Mouse (Mus musculus) layer of hippocampus, adult 18-20 months (tissue): ENCODE measurements around the gene Ctnnbip1. TPM values are rescaled to one million over a fixed set of nuclear protein-coding genes. Genes with fewer than 3 reads are reported as not detected.

ENCODE experiments used
- DNase-seq, 2 experiments: peaks; one replicate each; pipeline ENCODE4 v3.0.0; 2022; ENCODE audit warnings: low spot score in 2 of 2
- total RNA-seq, 2 experiments: library from RNA; stranded (reverse); gene quantifications; 2 replicates each; pipeline ENCODE4 v1.2.3; 2021

Gene Ctnnbip1
- total RNA-seq, 2 experiments from 2014 or later, result 29.6 to 33.4 TPM

DNA sequence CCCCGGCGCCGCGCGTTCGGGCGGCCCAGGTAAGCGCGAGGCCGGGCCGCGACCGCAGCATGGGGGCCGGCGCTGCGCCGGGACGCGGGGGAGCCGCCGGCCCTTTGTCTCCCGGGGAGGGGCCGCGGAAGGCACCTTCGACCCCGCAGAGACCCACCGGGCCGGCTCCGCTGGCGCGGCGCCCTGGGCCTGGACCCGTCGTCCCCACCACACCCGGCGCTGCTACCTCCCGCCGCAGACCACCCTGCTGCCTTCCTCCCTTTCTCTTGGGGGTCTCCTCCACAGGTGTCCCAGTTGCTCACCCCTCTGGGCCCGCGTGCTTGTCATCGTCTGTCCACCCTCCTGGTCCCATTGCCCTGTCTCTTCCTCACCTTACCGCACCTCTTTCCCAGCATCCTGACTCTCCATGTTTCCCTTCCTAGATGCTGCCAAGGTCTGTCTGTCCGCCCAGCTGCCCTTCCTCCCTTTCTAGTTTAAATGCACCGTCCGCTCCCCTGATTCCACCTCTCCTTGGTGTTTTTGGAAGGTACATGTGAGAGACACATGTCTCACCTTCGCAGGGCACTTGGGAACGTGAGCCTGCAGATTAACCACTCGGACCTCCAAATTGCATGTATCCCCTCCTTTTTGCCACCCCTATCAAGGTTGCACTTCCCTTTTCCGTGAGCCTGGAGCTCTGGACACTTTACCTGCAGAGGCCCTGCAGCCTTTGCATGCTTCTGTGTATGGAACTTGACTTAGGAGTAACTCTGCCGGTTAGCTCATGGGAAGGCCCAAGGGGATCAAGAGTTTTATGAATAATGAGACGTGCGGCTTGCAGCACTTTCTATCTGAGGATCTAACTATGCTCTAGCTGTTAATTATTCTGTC lies 550 bp downstream of the Ctnnbip1 start:
- no peak for DNase-seq

DNA sequence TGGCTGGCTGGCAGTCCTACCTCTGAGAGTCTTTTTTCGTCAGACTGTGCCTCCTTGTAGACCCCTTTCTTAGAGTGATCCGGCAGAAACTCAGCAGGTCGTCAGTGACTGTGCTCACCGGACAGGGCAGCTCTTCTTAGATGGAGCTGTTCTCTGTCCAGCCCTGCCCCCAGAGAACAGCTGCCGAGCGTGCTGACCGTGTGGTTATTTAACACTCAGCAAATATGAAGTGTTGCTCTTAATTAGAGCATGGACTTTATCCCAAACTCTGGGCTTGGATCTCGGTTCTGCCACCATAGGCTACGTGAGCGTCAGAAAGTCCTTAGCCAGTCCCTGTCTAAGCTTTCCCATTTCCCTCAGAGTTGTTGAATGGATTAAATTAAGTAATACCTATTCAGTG lies 3.2 kb downstream of the Ctnnbip1 start:
- DNase-seq, result no peak

DNA sequence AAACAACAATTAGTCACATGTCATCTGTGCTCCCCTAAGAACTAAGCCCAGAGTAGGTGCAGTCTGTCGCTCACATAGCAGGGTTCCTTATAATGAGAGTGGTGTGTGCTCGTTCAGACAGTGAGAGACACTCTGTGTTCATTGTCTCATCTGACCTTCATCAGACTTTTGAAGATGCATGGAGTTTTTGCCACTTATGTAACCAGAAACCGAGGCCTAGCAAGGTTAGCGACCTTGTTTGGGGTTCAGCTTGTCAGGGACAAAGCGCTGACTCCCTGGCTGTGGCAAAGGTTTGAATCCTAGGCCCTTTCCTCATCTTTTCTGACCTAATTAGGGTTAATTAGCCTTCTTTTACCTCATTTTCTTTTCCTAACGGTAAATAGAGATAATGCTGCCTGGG lies 5.9 kb downstream of the Ctnnbip1 start:
- DNase-seq, result no peak

GRCm38 (mm10) chr4:149525170-149525569 lies 7.1 kb downstream of the Ctnnbip1 start:
- no peak for DNase-seq

DNA sequence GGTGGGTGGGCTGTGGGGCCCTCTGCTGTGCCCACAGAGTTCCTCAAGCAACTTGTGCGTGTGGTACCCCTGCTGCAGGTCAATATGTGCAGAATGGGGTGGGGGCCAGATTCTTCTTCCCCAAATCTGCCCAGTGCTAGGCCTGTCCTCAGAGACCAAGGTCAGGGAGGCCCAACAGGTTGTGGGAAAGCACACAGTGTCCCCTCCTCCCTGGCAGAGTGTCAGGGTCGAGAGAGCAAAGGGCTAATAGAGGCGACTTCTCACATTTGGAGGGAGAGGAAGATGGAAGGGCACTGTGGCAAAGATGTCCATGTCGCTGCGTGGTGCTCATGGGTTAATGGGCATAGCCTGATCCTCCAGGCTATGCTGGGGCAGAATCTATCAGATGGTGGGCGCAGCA lies 7.8 kb downstream of the Ctnnbip1 start:
- DNase-seq, result no peak

DNA sequence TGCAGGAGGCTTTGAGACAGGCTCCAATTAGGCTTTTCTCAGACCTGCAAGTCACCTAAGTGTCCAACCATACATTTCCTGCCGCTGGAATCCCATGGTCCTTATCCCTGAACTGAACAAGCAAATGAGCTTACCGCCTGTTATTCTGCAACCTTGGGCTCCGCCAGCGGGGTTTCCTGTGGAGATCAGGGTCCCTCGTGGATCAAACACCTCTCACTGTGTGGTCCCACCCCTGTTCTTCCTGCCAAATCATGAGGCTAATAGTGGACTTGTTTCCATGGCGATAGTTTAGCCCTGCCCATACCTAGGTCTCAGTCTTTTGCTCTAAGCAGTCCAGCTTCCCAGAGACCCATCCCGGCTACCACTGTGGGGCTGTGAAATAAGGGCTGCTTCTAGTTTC lies 8.3 kb downstream of the Ctnnbip1 start:
- DNase-seq, result no peak

- no peak for DNase-seq
Observed at GRCm38 (mm10) chr4:149527621-149528354, 9.8 kb downstream of the Ctnnbip1 start.

DNA sequence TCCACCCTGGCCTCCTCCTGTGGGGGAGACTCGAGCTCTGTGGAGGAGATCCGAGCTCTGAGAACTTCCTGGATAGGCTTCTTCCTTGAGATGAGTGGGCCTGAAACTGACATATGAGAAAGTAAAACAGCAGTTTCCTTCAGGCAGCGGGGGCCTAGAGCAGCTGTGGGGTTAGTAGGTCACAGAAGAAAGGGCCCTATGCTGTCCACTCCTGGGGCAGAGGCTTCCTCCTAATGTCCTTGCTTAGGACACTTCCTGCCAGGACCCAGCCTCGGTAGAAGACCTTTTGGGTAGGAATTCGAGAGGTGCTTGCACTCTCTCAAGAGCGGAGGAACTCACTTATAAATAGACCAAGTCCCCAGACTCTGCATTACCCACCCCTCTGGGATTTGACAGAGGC lies 11.7 kb downstream of the Ctnnbip1 start:
- DNase-seq, result no peak

DNA sequence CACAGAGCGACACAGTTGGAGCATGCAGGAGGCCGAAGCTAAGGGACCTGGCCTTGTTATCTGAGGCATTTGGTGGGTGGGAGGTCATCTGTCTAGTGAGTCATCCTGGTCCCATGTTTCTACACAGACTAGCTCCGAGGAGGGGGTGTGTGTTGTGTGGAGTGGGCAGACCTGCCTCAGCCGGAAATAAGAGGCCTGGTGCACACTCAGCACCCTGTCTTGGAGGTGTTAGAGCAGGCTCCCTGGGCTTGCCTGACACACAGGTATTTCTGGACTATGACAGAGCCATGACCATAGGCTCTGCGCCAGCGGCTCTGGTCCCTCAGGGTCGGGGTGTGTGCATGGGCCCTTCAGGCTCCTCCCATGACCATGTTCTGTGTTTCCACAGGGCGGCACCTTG lies 21.4 kb downstream of the Ctnnbip1 start:
- DNase-seq, result no peak

DNA sequence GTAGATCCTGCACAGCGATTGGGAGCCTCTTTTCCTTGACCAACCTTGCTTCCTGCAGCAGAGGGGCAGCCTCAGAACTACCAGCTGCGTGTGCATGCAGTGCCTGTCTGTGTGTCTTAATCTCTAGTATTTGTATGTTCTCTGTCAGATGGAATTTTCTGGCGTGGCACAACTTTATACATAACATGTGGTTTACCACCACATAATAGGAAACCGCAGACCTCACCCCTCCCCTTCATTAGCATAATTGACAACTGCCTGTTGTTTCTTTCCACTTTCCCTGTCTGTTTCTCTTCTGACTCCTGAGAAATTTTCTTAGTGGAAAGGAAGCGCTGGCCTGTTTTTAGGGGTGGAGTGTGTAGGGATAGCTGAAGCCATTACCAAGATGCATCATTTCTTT lies 23.9 kb downstream of the Ctnnbip1 start:
- DNase-seq, result no peak

- no peak for DNase-seq
Observed at GRCm38 (mm10) chr4:149542431-149542830, 24.4 kb downstream of the Ctnnbip1 start.

- peak; percentile 72 to 94 for DNase-seq
Observed at GRCm38 (mm10) chr4:149542927-149543553, 25.0 kb downstream of the Ctnnbip1 start.

- no peak for DNase-seq
Observed at GRCm38 (mm10) chr4:149544892-149545291, 26.9 kb downstream of the Ctnnbip1 start.

DNA sequence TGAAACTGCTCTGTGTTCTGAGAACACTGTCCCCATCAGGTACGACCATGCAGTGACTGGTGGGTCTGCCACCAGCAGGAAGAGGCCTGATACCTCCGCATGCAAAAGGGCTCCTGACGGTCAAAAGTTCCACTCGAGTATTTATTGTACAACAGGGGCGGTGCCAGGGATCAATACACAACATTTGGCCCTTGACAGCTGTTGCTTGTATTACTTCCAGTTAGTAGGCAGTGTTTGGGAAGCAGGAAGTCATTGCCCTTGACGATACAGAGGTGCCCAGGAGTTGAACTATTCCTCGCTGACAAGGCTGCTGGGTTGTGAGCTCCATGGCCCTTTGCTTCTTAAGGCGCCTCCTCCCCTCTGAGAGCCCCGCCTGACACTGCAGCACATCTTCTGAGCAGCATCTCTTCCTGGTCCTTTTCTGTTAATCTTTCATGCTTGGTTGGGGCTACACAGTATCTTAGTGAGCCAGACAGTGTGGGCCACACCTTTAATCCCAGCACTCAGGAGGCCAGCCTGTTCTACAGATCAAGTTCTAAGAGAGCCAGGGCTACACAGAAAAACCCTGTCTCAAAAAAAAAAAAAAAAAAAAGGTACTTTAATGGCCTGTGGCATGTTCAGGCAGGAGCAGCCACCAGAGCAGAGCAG lies 28.9 kb downstream of the Ctnnbip1 start:
- no peak for DNase-seq

- no peak for DNase-seq
Observed at GRCm38 (mm10) chr4:149547523-149547922, 29.5 kb downstream of the Ctnnbip1 start.

GRCm38 (mm10) chr4:149549221-149549925 lies 31.3 kb downstream of the Ctnnbip1 start:
- peak; percentile 85 to 97 for DNase-seq

- no peak for DNase-seq
Observed at GRCm38 (mm10) chr4:149550866-149551265, 32.8 kb downstream of the Ctnnbip1 start.

DNA sequence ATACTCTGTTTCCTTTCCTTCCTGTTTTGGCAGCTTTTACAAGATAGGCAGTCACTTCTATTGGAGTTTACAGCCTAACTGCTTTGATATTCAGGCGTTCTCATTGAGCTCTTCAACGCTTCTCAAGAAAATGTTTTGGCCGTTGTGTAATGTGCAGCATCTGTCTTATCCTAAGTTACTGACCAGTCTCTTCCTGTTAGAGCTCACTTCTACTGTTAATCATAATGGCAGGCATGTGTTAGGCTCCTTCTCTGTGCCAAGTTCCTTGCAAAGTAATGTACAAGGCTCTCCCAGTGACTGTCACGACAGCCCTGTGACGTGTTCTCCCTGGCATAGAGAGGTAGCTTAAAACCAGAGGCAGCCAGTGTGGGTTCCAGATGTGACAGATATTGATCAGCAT lies 33.7 kb downstream of the Ctnnbip1 start:
- DNase-seq, result no peak

DNA sequence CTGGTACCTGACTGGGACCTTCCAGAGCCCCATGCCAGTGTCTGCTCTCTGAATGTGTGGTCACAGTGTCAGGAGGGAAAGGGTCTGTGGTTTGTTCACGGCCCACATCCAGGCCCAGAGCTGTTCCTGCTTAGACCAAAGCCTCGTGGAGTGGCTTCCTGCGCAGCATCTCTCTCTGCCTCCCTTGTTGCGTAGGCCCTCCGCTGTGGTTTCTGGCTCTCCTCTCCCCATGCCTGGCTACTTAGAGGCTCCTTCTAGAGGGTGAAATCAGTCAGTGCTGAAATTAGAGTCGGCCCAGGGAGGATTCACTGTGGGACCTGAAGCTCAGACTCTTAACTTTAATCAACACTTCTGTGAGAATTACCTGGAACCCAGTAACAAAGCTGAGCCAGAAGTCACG lies 35.8 kb downstream of the Ctnnbip1 start:
- DNase-seq, result no peak

DNA sequence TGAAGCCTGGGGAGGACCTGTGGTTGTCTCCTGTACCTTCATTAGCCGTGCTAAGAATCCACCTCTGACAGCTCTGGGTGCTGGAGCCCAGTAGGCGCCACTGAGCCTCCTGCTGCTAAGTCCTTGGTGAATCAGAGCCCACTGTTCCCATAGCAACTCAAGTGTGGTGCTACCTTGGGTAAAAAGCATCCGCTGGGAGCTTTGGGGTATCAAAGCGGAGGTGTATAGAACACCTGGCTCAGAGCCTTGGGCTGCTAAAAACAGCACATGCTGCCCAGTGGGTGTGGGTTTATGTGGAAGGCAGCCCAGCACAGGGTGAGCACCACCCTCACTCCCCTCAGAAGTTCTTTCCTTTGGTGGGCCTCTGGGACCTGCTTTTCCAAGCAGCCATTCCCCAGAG lies 38.1 kb downstream of the Ctnnbip1 start:
- DNase-seq, result peak; percentile 67 to 77

GRCm38 (mm10) chr4:149557905-149558304 lies 39.9 kb downstream of the Ctnnbip1 start:
- DNase-seq, result no peak
